Mouse (Mus musculus): ENCODE measurements around the gene Fancc. TPM values are rescaled to one million over a fixed set of nuclear protein-coding genes. Genes with fewer than 3 reads are reported as not detected.
"Not testable (repeated sequence)": the region's sequence is repeated elsewhere in the genome, so short reads cannot be mapped to it uniquely, and the experiment has no call there.

Gene Fancc
- polyA plus RNA-seq, 1 experiment from 2014 or later, result 13.5 TPM

DNA sequence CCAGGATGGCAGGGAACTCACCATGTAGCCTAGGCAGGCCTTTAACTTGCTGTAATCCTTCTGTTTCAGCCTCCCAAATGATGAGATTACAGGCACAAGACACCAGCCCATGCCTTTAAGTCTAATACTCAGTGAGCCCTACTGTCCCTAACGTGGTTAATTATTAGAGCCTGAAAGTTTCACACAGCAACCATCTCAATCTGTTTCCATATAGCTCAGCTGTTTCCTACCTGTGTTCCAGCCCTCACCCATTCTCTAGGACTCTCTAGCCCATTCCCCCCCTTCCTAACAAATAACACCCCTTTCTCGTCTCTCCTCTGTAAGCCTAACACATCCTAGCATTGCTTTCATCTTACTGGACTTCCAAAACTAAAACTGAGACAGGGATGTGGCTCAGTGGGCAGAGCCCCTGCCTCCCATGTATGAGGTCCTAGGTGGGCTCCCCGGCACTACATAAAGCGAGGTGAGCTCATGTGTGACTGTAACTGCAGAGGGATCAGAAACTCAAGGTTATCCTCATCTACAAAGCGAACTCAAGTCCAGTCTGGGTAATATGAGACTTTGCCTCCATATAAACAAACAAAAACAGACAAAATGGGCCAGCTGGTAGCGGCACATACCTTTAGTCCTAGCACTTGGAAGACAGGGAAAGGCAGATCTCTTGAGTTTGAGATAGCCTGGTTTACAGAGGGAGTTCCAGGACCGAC lies 123.5 kb downstream of the Fancc start:
- WGBS (ENCODE audit: insufficient replicate concordance), result 76% methylated on average over 7 of the region's 7 CpGs

GRCm38 (mm10) chr13:63361755-63362154 lies 135.3 kb downstream of the Fancc start:
- no peak for ATAC-seq
- Histone ChIP-seq H3K9ac (no peak overlapping the region), H3K4me3 (no peak overlapping the region), H3K4me2 (no peak overlapping the region), H3K27ac (no peak overlapping the region), H3K9me3 (replicated peaks) (no peaks in the 10 kb centered on the region), H3K4me1 (peaks cover 10% of the 10 kb centered on the region), H3K27me3 (replicated peaks) (no peaks in the 10 kb centered on the region), H3K36me3 (no peaks in the 10 kb centered on the region)
- 25% methylated on average over 3 of the region's 3 CpGs for WGBS (ENCODE audit: insufficient replicate concordance)

More for the DNA sequence above, 123.5 kb downstream of the Fancc start:
- Histone ChIP-seq H3K36me3 (no peaks in the 10 kb centered on the region), H3K27me3 (replicated peaks) (no peaks in the 10 kb centered on the region), H3K4me2 (no peak overlapping the region), H3K27ac (no peak overlapping the region), H3K4me1 (no peaks in the 10 kb centered on the region), H3K4me3 (no peak overlapping the region), H3K9ac (no peak overlapping the region), H3K9me3 (replicated peaks) (no peaks in the 10 kb centered on the region)
- no peak for ATAC-seq

GRCm38 (mm10) chr13:63360111-63360885 lies 136.8 kb downstream of the Fancc start:
- Histone ChIP-seq H3K27me3 (replicated peaks) (no peaks in the 10 kb centered on the region), H3K4me3 (no peak overlapping the region), H3K4me2 (no peak overlapping the region), H3K9ac (no peak overlapping the region), H3K27ac (no peak overlapping the region), H3K9me3 (replicated peaks) (no peaks in the 10 kb centered on the region), H3K4me1 (peaks cover 10% of the 10 kb centered on the region), H3K36me3 (no peaks in the 10 kb centered on the region)
- ATAC-seq, result no peak
- WGBS (ENCODE audit: insufficient replicate concordance), result 63% methylated on average over 4 of the region's 4 CpGs

DNA sequence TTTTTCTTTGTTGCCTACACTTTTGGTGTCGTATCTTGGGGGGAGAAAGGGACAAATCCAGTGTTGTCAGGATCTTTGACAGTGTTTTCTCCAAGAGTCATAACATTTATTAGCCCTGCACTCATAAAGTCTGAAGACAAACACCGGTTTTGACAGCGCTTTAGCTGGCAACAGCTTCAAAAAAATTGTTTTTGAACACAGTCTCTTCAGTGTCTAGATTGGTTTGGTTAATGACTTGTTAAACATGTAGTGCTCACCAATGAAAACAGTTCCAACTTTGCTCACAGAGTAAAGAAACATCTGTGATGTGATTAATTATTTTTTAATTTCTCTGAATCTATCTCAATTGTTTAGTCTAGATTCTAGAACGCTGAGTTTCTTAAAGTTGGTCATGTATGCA lies 137.7 kb downstream of the Fancc start:
- Histone ChIP-seq H3K36me3 (no peaks in the 10 kb centered on the region), H3K27ac (no peak overlapping the region), H3K4me3 (no peak overlapping the region), H3K27me3 (replicated peaks) (no peaks in the 10 kb centered on the region), H3K9ac (no peak overlapping the region), H3K4me2 (no peak overlapping the region), H3K4me1 (peaks cover 10% of the 10 kb centered on the region), H3K9me3 (replicated peaks) (no peaks in the 10 kb centered on the region)
- ATAC-seq, result no peak
- 80% methylated on average over 4 of the region's 4 CpGs for WGBS (ENCODE audit: insufficient replicate concordance)

GRCm38 (mm10) chr13:63356558-63356957 lies 140.5 kb downstream of the Fancc start:
- no peak for ATAC-seq
- Histone ChIP-seq H3K4me2 (no peak overlapping the region), H3K9ac (no peak overlapping the region), H3K4me1 (peaks cover 2% of the 10 kb centered on the region), H3K36me3 (no peaks in the 10 kb centered on the region), H3K9me3 (replicated peaks) (no peaks in the 10 kb centered on the region), H3K4me3 (no peak overlapping the region), H3K27ac (no peak overlapping the region), H3K27me3 (replicated peaks) (no peaks in the 10 kb centered on the region)
- WGBS (ENCODE audit: insufficient replicate concordance), result 25% methylated on average over 3 of the region's 3 CpGs

DNA sequence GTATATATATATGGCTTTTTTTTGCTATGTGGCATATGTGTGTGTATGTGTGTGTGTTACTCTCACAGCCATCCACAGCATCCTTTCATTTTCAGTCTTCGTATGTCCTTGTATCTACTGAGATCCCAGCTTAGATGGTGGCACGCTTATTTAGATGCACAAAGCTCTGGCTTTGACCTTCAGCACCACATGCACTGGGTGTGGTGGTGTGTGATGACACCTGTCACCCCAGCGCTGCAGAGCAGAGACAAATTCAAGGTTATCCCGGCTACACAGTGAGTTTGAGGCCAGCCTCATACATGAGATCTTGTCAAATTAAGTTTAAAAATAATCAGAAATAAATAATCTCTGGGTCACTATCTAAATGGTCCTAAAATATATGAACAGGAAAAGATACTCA lies 141.0 kb downstream of the Fancc start:
- no peak overlapping the region for H3K27ac ChIP-seq
- no peaks in the 10 kb centered on the region for H3K36me3 ChIP-seq
- H3K27me3 ChIP-seq (replicated peaks), result no peaks in the 10 kb centered on the region
- H3K9me3 ChIP-seq (replicated peaks), result no peaks in the 10 kb centered on the region
- no peak overlapping the region for H3K4me3 ChIP-seq
- H3K9ac ChIP-seq, result no peak overlapping the region
- no peak for ATAC-seq
- no peak overlapping the region for H3K4me2 ChIP-seq
- 85% methylated on average over 4 of the region's 4 CpGs for WGBS (ENCODE audit: insufficient replicate concordance)
- H3K4me1 ChIP-seq, result no peaks in the 10 kb centered on the region

DNA sequence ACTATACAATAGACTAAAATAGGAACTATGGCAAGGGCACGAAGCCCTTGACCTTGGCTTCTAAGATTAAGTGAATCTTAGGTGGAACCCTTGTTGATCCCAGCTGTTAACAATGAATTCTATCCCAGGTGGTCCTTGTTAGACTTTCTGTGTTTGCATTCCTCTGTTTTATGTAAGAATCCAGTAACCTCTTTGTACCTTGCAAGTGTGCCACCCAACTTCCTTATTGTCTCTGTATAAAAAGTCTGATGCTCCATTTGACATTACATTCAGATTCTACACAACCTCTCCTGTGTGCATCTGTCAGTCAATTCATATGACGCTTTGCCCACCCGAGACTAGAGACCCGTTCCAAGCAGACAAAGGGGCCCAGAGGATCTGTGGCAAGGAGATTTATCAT lies 143.8 kb downstream of the Fancc start:
- not testable (repeated sequence) for H3K9ac ChIP-seq; ATAC-seq; H3K4me1 ChIP-seq; H3K27me3 ChIP-seq (replicated peaks); H3K9me3 ChIP-seq (replicated peaks); H3K4me2 ChIP-seq; H3K36me3 ChIP-seq; H3K27ac ChIP-seq; H3K4me3 ChIP-seq
- WGBS (ENCODE audit: insufficient replicate concordance), result 72% methylated on average over 4 of the region's 4 CpGs

DNA sequence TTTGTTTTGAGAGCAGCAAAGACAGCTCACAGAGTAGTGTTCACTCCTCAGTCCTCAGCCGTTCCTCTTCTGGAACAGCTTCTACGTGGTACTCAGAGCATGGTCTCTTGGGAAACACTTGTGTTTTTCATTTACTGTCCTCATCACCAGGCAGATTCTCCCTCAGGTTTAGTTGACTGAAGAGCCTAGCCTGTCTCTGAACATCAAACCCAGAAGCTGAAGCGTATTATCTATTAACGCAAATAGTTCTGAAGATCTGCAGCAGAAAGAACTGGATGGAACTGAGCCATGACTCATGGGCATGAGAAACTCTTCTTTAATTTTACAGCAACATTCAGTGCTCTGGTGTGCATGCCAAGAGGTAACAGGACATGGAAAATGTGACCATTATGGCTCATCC lies 147.0 kb downstream of the Fancc start:
- 85% methylated on average over 4 of the region's 4 CpGs for WGBS (ENCODE audit: insufficient replicate concordance)
- Histone ChIP-seq H3K9me3 (replicated peaks) (no peaks in the 10 kb centered on the region), H3K4me1 (no peaks in the 10 kb centered on the region), H3K9ac (no peak overlapping the region), H3K27ac (no peak overlapping the region), H3K36me3 (no peaks in the 10 kb centered on the region), H3K4me2 (no peak overlapping the region), H3K27me3 (replicated peaks) (no peaks in the 10 kb centered on the region), H3K4me3 (no peak overlapping the region)
- no peak for ATAC-seq

DNA sequence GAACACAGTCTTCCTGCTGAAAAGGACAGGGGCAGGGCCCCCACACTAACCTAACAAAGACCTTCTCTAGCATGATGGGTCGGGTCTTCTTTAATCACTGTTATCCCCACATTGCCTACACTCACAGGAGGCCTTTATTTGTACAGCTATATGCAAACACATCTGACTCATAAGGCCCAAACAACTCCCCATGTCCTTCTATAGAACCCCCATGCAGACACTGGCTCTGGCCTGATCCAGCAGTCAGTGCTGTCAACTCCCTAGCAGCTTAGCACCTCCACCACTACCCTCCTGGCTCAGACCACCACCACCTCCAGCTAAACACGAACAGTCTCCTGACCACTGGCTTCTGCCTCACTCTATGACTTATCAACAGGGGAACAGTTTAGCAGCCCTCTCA lies 149.4 kb downstream of the Fancc start:
- WGBS (ENCODE audit: insufficient replicate concordance), result 69% methylated on average over 2 of the region's 2 CpGs
- no peak for ATAC-seq

GRCm38 (mm10) chr13:63345476-63346225 lies 151.4 kb downstream of the Fancc start:
- Histone ChIP-seq H3K36me3 (peaks cover 5% of the 10 kb centered on the region; the same call in 1 of the 2 replicates), H3K9me3 (replicated peaks) (no peaks in the 10 kb centered on the region), H3K4me2 (no peak overlapping the region), H3K4me3 (no peak overlapping the region), H3K4me1 (no peaks in the 10 kb centered on the region), H3K27me3 (replicated peaks) (no peaks in the 10 kb centered on the region), H3K9ac (no peak overlapping the region), H3K27ac (no peak overlapping the region)
- no peak for ATAC-seq
- WGBS (ENCODE audit: insufficient replicate concordance), result 66% methylated on average over 5 of the region's 5 CpGs

More for the DNA sequence above, 149.4 kb downstream of the Fancc start:
- Histone ChIP-seq H3K36me3 (peaks cover 5% of the 10 kb centered on the region; the same call in 1 of the 2 replicates), H3K9ac (no peak overlapping the region), H3K4me2 (no peak overlapping the region), H3K27me3 (replicated peaks) (no peaks in the 10 kb centered on the region), H3K4me3 (no peak overlapping the region), H3K4me1 (no peaks in the 10 kb centered on the region), H3K27ac (no peak overlapping the region), H3K9me3 (replicated peaks) (no peaks in the 10 kb centered on the region)

DNA sequence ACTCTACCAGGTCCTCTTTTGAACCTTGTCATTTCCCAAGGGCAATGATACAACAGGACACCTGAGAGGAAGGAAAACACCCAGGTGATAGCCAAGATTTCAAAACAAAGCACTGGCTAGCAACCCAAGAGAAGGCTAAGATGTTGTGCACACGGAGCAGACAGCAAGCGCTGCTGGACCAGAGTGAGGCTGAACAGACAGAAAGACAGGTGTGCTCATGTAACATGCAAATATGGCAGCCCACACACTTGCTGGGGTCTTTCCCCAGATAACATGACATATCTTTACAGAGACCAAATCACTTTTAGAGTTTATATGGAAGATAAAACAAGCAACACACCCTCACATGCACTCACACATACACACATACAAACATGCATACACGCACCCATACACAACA lies 152.6 kb downstream of the Fancc start:
- H3K9ac ChIP-seq, result no peak overlapping the region
- H3K27me3 ChIP-seq (replicated peaks), result no peaks in the 10 kb centered on the region
- no peaks in the 10 kb centered on the region for H3K9me3 ChIP-seq (replicated peaks)
- H3K36me3 ChIP-seq, result peaks cover 5% of the 10 kb centered on the region; the same call in 1 of the 2 replicates
- H3K4me3 ChIP-seq, result no peak overlapping the region
- no peak overlapping the region for H3K4me2 ChIP-seq
- H3K27ac ChIP-seq, result no peak overlapping the region
- no peaks in the 10 kb centered on the region for H3K4me1 ChIP-seq
- WGBS (ENCODE audit: insufficient replicate concordance), result 83% methylated on average over 3 of the region's 3 CpGs
- no peak for ATAC-seq

DNA sequence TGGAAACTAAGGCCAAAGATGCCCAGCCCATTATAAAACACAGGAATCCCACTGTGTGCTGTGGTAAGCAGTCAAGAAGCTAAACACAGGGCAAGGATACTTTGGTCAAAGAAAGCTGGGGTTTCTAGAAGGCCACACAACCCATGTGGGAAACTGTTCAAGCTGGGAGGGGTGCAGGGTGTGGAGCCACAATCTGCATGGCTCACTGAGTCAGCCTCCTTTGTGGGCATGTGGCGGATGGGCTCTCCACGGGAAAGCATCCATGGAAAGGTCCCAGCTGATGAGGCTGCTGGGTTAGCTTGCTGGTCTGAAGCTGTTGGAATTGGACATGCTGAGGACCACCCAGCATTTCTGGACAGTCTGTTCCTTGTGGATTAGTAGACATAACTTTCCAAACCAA lies 154.3 kb downstream of the Fancc start:
- Histone ChIP-seq H3K36me3 (peaks cover 5% of the 10 kb centered on the region; the same call in 1 of the 2 replicates), H3K4me3 (no peak overlapping the region), H3K4me1 (peaks cover 5% of the 10 kb centered on the region; the same call in 1 of the 2 replicates), H3K4me2 (no peak overlapping the region), H3K27ac (no peak overlapping the region), H3K9ac (no peak overlapping the region), H3K9me3 (replicated peaks) (no peaks in the 10 kb centered on the region), H3K27me3 (replicated peaks) (no peaks in the 10 kb centered on the region)
- ATAC-seq, result no peak
- WGBS (ENCODE audit: insufficient replicate concordance), result 65% methylated on average over 2 of the region's 2 CpGs

Data from liver, embryonic 12.5 days (tissue).